Mouse (Mus musculus) olfactory bulb, adult 2 months (tissue): Measurements from ENCODE around the gene Skp2.

Source experiments
- CTCF ChIP-seq: fragments of 200-500 bp; IDR thresholded peaks from 2 replicates; pipeline ENCODE4 v1.5.1; 2012; ENCODE audit warnings: low read depth, mild to moderate bottlenecking, low read length, moderate library complexity; ENCODE audit not compliant: insufficient read depth
- POLR2A ChIP-seq: fragments of 200-500 bp; IDR thresholded peaks from 2 replicates; pipeline ENCODE4 v1.6.1; 2012; ENCODE audit warnings: mild to moderate bottlenecking, low read depth, low read length, moderate library complexity; ENCODE audit not compliant: insufficient read depth

GRCm38 (mm10) chr15:9071556-9072544, 83.4 kb downstream of the Skp2 start:
- TF ChIP-seq POLR2A, result no peak
- TF ChIP-seq CTCF, result no peak
